Mouse (Mus musculus) retina, postnatal 7 days (tissue): Measurements from ENCODE around the gene Ubl5.
"Not testable (repeated sequence)": the region's sequence is repeated elsewhere in the genome, so short reads cannot be mapped to it uniquely, and the experiment has no call there.

Experiments used
- DNase-seq: peaks from one replicate; pipeline ENCODE4 v3.0.0-alpha.2; 2012; ENCODE audit warnings: low read depth, low spot score

Gene Ubl5

DNA sequence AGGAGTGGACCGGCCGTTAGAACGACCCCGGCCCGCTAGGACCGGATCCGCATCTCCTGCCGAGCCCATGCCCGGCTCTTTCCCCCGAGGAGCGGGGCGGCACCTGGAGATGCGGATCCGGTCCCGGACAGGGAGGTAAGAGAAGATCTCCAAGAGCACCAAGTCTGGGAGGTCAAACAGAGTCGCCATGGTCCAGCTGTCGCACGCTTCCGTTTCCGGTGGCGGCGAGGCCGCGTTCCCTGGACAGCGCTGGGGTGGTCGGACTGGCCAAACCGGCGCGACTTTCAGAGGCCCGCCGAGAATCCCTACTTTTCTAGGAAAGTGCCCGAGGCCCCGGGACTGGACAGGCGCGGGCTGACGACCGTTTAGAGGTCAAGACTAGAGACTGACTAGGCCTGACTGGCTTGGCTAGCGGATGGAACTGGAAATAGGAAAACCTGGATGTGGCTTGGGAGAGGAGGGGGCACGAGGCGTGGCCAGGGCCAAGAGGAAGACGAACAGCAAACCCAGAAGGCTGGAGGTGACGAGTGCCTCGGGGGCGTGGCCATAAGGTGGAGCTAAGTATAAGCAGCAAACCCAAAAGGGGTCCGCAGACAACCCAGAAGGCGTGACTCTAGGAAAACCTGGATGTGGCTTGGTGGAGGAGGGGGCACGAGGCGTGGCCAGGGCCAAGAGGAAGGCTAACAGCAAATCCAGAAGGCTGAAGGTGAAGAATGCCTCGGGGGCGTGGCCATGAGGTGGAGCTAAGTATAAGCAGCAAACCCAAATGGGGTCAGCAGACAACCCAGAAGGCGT, at the start of gene Ubl5:
Gene Ubl5 (plus strand): TSS at position 778 of the 795 bp plus-strand sequence.
- DNase-seq: peak; percentile 66

DNA sequence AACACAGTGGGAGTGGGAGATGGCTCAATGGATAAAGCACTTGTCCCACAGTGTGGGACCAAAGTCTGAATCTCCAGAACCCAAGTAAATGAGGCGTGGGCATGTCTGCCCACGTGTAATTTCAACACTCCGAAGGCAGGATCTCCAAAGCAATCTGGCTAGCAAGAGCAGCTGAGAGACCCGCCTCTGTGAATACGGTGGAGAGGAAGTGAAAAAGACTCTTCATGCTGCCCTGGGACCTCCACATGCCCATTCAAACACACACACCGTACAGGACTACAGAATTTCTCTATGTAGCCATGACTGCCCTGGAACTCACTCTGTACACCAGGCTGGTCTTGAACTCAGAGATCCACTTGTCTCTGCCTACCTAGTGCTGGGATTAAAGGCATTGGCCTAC, 41.4 kb upstream of the Ubl5 start:
- DNase-seq: no peak

DNA sequence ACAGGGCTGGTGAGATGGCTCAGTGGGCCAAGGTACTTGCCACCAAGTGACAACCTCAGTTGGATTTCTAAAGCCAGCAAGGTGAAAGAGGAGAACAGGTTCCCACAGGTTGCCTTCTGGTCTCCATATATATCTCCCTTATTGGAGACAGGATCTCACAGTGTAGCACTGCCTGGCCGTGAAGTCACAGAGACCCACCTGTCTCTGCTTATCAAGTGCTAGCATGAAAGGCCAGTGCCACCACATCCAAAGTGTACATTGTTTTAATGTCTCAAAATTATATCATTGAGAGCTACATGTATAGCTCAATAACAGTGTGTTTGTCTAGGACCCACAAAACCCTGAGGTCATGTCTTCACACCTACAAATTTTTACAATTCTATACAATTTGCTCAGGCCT, 36.4 kb upstream of the Ubl5 start:
- no peak for DNase-seq

- DNase-seq: peak; percentile 89
Observed at GRCm38 (mm10) chr9:20607100-20607974, 35.3 kb upstream of the Ubl5 start.

DNA sequence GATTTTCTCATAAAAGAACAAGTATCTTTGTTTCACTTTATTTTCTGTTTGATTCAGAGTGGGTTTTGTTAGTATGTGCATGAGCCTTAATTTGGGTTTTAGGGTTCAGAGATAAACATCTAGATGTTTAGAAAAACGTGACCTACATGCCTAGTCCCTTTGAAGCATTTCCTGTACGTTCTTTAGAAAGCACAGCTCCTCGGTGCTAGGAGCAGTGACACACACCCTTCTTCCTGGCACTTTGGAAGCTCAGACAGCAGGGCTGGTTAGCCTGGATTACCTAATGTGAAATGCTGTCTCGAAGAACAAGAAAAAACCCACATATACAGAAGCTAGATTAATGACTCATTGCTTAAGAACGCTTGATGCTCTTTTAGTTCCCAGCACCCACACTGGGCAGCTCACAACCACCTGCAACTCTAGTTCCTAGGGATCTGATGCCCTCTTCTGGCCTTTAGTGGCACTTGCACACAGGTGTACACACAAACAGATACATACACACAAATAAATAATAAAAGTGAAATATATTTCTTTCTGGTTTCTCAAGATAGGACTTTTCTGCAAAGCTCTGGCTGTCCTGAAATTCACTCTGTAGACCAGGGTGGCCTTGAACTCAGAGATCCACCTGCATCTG, 32.7 kb upstream of the Ubl5 start:
- DNase-seq: no peak

DNA sequence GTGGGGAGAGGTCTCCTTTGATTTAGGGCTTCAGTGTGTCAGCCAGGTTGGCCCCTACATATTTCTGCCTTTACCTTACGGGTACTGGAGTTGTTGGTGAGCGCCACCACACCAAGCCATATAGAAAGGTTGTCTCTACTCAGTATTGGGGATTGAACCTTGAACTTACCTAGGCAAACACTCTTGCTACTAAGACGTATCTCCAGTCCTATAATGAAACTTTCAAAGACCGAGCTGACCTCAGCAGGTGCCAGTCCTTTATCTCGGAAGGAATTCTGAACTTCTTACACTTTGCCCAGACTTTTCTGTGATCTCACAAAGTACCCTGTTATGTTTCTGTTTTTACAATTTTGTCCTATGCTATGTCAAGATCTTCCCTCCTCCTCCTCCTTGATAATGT, 30.7 kb upstream of the Ubl5 start:
- no peak for DNase-seq

DNA sequence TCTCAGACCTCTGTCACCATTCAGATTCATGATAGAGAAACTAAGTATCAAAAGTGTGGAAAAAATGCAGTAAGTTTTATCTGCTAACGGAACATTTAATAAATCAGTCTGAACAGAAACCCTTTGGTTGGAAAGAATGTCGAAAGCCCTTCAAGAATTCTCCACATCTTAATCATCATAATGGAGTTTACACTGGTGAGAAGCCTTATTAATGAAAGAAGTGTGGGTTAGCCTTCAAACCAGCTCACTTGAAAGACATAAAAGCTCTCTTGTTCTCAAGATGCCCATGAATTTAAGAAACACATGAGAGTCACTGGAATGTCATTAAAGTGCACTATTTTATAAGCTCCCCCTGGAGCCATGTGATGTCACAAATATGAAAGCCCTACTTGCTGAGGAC, 26.0 kb upstream of the Ubl5 start:
- DNase-seq: no peak

GRCm38 (mm10) chr9:20631332-20631731, 11.3 kb upstream of the Ubl5 start:
- no peak for DNase-seq

DNA sequence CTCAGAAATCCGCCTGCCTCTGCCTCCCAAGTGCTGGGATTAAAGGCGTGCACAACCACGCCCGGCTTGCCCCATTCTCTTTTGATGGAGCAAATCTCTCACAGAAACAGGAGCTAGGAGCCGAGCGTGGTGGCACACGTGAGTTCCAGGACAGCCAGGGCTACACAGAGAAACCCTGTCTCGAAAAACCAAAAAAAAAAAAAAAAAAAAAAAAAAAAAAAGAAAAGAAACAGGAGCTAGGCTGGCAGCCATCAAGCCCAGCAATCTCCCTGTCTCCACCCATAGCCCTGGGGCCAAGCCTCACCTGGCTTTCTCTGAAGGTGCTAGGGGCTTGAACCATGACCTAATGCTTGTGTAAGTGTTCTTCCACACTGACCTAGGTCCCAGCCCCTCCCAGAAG, 7.0 kb upstream of the Ubl5 start:
- DNase-seq: not testable (repeated sequence)

DNA sequence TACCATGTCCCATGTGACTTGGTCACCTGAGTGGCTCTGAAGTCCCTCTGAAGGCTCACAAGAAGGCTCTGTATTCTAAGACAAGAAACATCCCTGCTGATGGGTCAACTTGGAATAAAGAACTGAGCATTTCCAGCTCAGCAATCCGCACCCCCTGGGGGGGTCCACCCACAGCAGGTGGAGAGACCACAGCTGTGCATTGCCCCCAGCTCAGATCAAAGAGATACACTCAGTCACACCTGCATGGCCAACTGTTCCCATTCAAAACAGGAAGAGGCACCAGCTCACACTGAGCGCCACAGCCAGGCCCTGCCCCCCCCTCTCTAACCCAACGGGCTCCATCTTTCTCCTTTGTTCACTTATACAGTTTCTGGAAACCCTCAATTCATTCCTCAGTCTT, 6.4 kb upstream of the Ubl5 start:
- DNase-seq: no peak

GRCm38 (mm10) chr9:20636790-20637189, 5.9 kb upstream of the Ubl5 start:
- DNase-seq: no peak

- no peak for DNase-seq
Observed at GRCm38 (mm10) chr9:20638552-20638951, 4.1 kb upstream of the Ubl5 start.

- DNase-seq: no peak
Observed at GRCm38 (mm10) chr9:20639486-20639885, 3.2 kb upstream of the Ubl5 start.

GRCm38 (mm10) chr9:20641501-20641900, 1.2 kb upstream of the Ubl5 start:
- DNase-seq: no peak

GRCm38 (mm10) chr9:20642896-20643466, 303 bp downstream of the Ubl5 start:
- DNase-seq: peak; percentile 61

GRCm38 (mm10) chr9:20643781-20644180, 1.1 kb downstream of the Ubl5 start:
- DNase-seq: no peak

DNA sequence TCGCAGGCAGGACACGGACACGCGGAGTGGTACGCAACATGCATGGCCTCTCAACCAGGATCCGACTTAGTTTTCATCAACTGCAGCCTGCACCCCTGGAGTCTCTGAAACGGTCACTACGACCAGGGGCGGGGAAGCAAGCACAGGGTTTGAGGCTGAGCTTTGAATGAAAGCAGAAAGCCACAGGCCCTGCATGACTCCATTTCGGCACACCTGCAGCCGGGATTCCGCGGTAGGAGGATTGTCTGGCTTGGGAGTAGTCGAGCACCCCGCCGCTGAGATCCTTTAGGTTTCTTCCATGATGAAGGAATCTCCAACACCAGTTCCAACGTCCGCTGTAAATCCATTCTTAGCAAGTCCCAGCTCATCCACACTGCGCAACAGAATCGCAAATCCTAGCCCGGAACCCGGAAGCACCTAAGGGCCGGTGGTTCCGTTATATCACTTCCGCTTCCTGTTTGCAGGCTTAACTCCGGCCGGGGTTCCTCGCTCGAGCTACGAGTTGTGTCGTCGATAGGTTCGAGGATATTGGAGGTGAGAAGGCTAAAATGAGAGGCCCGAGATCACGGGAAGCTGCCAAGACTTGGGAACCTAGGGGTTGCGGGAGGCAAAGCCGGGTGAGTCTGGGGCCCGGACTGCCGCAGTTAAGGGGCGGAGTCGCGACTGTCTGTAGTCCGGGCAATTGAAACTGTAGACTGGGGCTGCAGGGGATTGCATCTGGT, 1.8 kb downstream of the Ubl5 start, which contains the start of gene Fbxl12:
Gene Fbxl12 (minus strand): TSS at position 408 of the 722 bp plus-strand sequence.
- peak; percentile 78 for DNase-seq

DNA sequence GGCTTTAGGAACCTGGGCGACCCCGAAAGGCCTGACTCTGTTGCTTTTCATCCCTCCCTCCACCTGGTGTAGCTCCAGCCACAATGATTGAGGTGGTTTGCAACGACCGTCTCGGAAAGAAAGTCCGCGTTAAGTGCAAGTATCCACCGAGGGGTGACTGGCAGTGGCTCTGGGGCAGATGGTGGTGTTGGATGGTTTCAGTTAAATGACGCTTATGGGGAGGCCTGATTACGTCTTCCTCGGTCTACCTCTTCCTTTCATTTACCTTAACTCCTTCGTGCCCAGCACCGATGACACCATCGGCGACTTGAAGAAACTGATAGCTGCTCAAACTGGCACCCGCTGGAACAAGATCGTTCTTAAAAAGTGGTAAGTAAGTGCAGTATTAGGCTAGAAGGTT, 2.4 kb downstream of the Ubl5 start:
- no peak for DNase-seq

DNA sequence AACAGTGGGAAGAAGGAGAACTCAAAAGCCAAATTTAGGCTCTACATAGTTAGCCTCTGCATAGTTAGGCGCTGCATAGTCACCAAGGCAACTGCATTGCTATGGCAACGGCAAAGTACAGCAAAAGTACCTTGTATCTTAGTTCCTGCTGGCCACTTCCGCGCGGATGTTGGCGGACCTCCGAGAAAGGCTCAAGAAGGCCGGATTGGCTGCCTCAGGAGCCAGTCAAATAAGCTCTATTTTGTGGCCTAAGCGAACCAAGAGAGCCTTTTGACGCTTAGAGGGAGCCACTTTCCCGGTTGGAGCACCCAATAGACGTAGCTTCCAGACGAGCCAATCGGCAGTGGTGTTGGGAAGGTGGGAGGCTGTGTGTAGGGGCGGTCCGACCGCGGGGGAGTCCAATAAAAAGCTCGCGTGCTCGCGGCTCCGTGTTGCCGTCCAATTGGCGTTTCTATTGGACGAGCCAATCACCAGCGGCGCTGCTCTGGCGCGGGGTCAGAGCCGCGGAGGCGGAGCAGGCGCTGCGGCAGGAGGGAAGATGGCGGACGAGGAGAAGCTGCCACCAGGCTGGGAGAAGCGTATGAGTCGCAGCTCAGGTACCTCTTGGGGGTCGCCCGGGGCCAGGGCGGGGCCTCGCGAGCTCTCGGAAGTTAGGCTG, 9.1 kb downstream of the Ubl5 start, which contains the start of gene Pin1:
Gene Pin1 (plus strand): TSS at position 494 of the 658 bp plus-strand sequence.
- DNase-seq: peak; percentile 97

DNA sequence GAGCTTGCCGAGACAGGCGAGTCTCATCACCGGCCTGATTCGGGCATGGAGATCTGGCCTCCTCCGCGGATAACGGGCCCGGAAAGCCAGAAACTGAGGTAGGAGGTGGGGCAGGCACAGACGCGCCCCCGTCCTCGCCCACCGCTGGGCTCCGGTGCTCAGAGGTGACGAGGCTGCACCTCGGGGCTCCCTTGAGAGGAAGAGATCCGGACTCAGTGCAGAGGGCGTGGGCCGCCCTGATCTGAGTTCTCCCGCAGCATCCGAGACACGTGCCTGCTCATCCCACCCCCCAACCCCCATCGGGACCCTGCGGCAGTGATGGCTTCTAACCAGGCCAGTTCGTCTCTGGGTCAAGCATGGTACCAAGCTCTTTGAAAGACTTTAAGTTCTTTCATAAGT, 9.6 kb downstream of the Ubl5 start:
- DNase-seq: no peak

DNA sequence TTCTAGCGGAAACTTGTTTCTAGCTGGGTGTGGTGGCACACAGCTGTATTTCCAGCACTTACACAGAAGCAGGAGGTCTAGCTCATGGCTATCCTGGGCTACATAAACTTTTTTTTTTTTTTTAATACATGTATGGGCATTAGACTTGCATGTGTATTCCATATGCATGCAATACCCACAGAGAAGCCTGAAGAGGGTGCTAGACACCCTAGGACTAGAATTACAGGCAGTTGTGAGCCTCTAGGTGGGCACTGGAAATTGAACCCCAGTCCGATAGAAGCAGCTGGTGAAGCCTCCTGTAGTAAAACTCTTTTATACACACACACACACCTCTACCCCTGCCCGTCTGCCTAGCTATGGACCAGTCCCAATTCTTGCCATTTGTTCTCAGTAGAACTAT, 11.2 kb downstream of the Ubl5 start:
- no peak for DNase-seq
